Mouse (Mus musculus) heart, embryonic 13.5 days (tissue): ENCODE measurements at regions not wholly inside any gene's neighbourhood (a gene's known extent, or its start where the extent isn't known, plus 50 kb on each side); places are given as distances from the start of the nearest gene placed in this dataset.

ENCODE experiments used
- ATAC-seq: fragments of 200-750 bp; cut with Nextera tagmentation; 2 replicates; pipeline ENCODE4 v1.8.0; 2017; ENCODE audit warnings: moderate TSS enrichment; ENCODE audit not compliant: insufficient number of reproducible peaks, low FRiP score, low TSS enrichment; ENCODE audit errors: extremely low read depth
- H3K27ac ChIP-seq: fragments of 300-500 bp; sonication (generic); replicated peaks from 2 replicates; pipeline ENCODE4 v1.5.1; 2015; ENCODE audit warnings: moderate library complexity, mild to moderate bottlenecking, inconsistent platforms
- H3K27me3 ChIP-seq: fragments of 300-500 bp; sonication (generic); replicated peaks from 2 replicates; pipeline ENCODE4 v1.6.1; 2015; ENCODE audit warnings: mild to moderate bottlenecking, inconsistent platforms
- H3K36me3 ChIP-seq: fragments of 300-500 bp; sonication (generic); 2 replicates; pipeline ENCODE4 v1.6.1; 2015; ENCODE audit warnings: mild to moderate bottlenecking, inconsistent platforms
- H3K4me1 ChIP-seq: fragments of 300-500 bp; sonication (generic); 2 replicates; pipeline ENCODE4 v1.6.1; 2015; ENCODE audit warnings: inconsistent platforms
- H3K4me2 ChIP-seq: fragments of 300-500 bp; sonication (generic); 2 replicates; pipeline ENCODE4 v1.6.1; 2015; ENCODE audit warnings: inconsistent platforms, mild to moderate bottlenecking, moderate library complexity
- H3K4me3 ChIP-seq: fragments of 300-500 bp; sonication (generic); 2 replicates; pipeline ENCODE4 v1.5.1; 2015; ENCODE audit warnings: moderate library complexity, mild to moderate bottlenecking, inconsistent platforms
- H3K9ac ChIP-seq: fragments of 300-500 bp; sonication (generic); 2 replicates; pipeline ENCODE4 v1.6.1; 2015; ENCODE audit warnings: inconsistent platforms, mild to moderate bottlenecking, moderate library complexity
- H3K9me3 ChIP-seq: fragments of 300-500 bp; sonication (generic); 2 replicates; pipeline ENCODE4 v1.6.1; 2016; ENCODE audit warnings: inconsistent platforms
- WGBS: fragments of 180-500 bp; shearing (Covaris S2); methylation state at CpG from one replicate; pipeline ENCODE4 v1.1.7; 2015; ENCODE audit warnings: mixed read lengths; 5-methylcytosine and 5-hydroxymethylcytosine counted together

GRCm38 (mm10) chr2:145081926-145082325 is 85.6 kb upstream of the Slc24a3 start:
- no peaks in the 10 kb centered on the region for H3K27me3 ChIP-seq
- no peaks in the 10 kb centered on the region for H3K9me3 ChIP-seq
- H3K4me3 ChIP-seq: no peak overlapping the region
- H3K4me1 ChIP-seq: no peaks in the 10 kb centered on the region
- no peak for ATAC-seq
- no peak overlapping the region for H3K4me2 ChIP-seq
- H3K9ac ChIP-seq: no peak overlapping the region
- H3K36me3 ChIP-seq: no peaks in the 10 kb centered on the region
- 73% methylated on average over 2 of the region's 2 CpGs for WGBS
- H3K27ac ChIP-seq: no peak overlapping the region

DNA sequence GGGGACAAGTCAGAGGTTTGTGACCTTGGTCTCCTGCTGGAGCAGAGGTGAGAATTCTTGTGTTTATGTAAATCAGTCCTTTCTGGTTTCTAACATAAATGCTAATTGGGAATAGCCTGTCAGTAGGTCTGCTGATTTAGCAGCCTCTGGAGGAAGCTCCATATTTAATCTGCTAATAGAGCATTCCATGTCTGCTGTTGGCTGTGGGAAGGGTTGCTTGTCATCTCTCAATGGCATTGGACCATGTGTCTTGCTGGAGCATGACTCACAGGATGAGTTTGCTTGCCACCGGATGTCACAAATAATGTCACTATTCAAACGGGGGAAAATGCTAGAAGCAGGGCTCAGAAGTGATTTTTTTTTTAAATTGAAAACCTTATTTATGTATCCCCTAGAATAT is 82.9 kb upstream of the Slc24a3 start:
- no peak for ATAC-seq
- no peak overlapping the region for H3K4me3 ChIP-seq
- 77% methylated on average over 2 of the region's 2 CpGs for WGBS

DNA sequence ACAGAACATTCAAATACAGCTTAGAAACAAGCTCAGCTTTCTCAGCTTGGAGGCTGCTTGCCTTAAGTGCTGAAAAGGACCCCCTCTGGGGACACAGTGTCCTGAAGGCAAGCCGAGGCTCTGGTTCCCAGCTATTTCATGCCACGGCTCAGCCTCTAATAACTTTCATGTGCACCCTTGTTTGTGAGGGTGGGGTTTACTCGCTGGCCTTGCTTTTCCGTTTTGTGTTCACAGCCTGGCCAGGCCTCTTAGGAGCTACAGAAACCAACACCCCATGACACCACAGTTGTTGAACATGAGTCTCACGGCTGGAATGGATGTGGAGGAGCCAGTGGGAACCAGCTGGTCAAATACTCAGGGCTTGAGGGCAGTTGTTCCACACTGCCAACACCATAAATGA is 81.4 kb upstream of the Slc24a3 start:
- ATAC-seq: no peak
- WGBS: 65% methylated on average over 5 of the region's 5 CpGs
- Histone ChIP-seq H3K4me2 (no peak overlapping the region), H3K27me3 (no peaks in the 10 kb centered on the region), H3K36me3 (no peaks in the 10 kb centered on the region), H3K4me3 (no peak overlapping the region), H3K27ac (no peak overlapping the region), H3K9me3 (no peaks in the 10 kb centered on the region), H3K4me1 (no peaks in the 10 kb centered on the region), H3K9ac (no peak overlapping the region)

More for the DNA sequence above, 82.9 kb upstream of the Slc24a3 start:
- no peak overlapping the region for H3K4me2 ChIP-seq
- H3K27me3 ChIP-seq: no peaks in the 10 kb centered on the region
- no peak overlapping the region for H3K27ac ChIP-seq
- no peak overlapping the region for H3K9ac ChIP-seq
- H3K9me3 ChIP-seq: no peaks in the 10 kb centered on the region
- no peaks in the 10 kb centered on the region for H3K36me3 ChIP-seq
- no peaks in the 10 kb centered on the region for H3K4me1 ChIP-seq

- no peak for ATAC-seq
These were observed 64.3 kb upstream of the Slc24a3 start for GRCm38 (mm10) chr2:145103295-145103694.

GRCm38 (mm10) chr2:145111615-145112014 is 55.9 kb upstream of the Slc24a3 start:
- no peak for ATAC-seq
- no peaks in the 10 kb centered on the region for H3K36me3 ChIP-seq
- H3K27me3 ChIP-seq: no peaks in the 10 kb centered on the region
- 44% methylated on average over 1 of the region's 1 CpGs for WGBS
- no peak overlapping the region for H3K9ac ChIP-seq
- H3K27ac ChIP-seq: no peak overlapping the region
- no peaks in the 10 kb centered on the region for H3K9me3 ChIP-seq
- no peak overlapping the region for H3K4me3 ChIP-seq
- H3K4me2 ChIP-seq: no peak overlapping the region
- no peaks in the 10 kb centered on the region for H3K4me1 ChIP-seq

More at GRCm38 (mm10) chr2:145103295-145103694, 64.3 kb upstream of the Slc24a3 start:
- WGBS: 91% methylated on average over 2 of the region's 2 CpGs
- H3K4me1 ChIP-seq: no peaks in the 10 kb centered on the region
- no peak overlapping the region for H3K27ac ChIP-seq
- H3K4me3 ChIP-seq: no peak overlapping the region
- no peaks in the 10 kb centered on the region for H3K36me3 ChIP-seq
- H3K4me2 ChIP-seq: no peak overlapping the region
- H3K9me3 ChIP-seq: no peaks in the 10 kb centered on the region
- H3K9ac ChIP-seq: no peak overlapping the region
- H3K27me3 ChIP-seq: no peaks in the 10 kb centered on the region

DNA sequence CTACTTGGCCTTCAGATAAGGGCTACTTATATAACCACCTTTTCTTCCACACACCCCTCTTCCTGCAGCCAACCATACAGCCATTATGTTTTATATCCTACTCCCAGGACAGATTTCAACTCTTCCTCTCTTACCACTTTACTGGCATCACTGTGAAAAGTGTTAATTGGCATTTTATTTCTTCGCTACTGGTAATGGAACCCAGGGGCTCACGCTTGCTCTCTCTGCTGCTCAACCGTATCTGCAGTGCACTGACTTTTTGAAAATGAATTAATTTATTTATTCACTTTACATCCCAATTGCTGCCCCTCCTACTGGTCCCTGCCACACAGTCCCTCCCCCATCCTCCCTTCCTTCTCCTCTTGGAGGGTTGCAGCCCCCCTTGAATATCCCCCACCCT is 52.5 kb upstream of the Slc24a3 start:
- ATAC-seq: no peak
- Histone ChIP-seq H3K9me3 (no peaks in the 10 kb centered on the region), H3K9ac (no peak overlapping the region), H3K36me3 (no peaks in the 10 kb centered on the region), H3K27me3 (no peaks in the 10 kb centered on the region), H3K27ac (no peak overlapping the region), H3K4me1 (peaks cover 9% of the 10 kb centered on the region), H3K4me3 (no peak overlapping the region), H3K4me2 (no peak overlapping the region)
- WGBS: 87% methylated on average over 3 of the region's 3 CpGs
